Mouse (Mus musculus): Measurements from ENCODE around the gene Gm13078.

The Gm13078 gene

GRCm38 (mm10) chr4:143719155-143719554, at the start of gene Gm13078:
TSS of gene Gm13078 (plus strand) at chr4:143719455.
- no peak for DNase-seq (ENCODE audit: low read depth, low spot score)

GRCm38 (mm10) chr4:143702611-143703010, 16.6 kb upstream of the Gm13078 start, which contains the start of gene Gm13089:
TSS of gene Gm13089 (minus strand) at chr4:143702711.
- DNase-seq (ENCODE audit: low read depth, low spot score), result no peak
